Mouse (Mus musculus): ENCODE results near the gene Lzic. TPM values are rescaled to one million over a fixed set of nuclear protein-coding genes. Genes with fewer than 3 reads are reported as not detected.

Lzic gene
- polyA plus RNA-seq, 1 experiment from 2014 or later: 42.2 TPM

- no peaks in the 10 kb centered on the region for H3K27me3 ChIP-seq (replicated peaks; ENCODE audit: control insufficient read depth, insufficient read depth, low read length)
- peaks cover 12% of the 10 kb centered on the region for H3K4me1 ChIP-seq (ENCODE audit: control insufficient read depth, insufficient read depth, low read depth, low read length)
- ATAC-seq: no peak
- no peak overlapping the region for H3K27ac ChIP-seq (ENCODE audit: low read depth, low read length)
- no peaks in the 10 kb centered on the region for H3K36me3 ChIP-seq (ENCODE audit: control insufficient read depth, insufficient read depth, low read length)
- no peak overlapping the region for H3K4me3 ChIP-seq (ENCODE audit: low read length)
- H3K9ac ChIP-seq (ENCODE audit: low read depth, low read length): no peak overlapping the region
- WGBS: 85% methylated on average over 6 of the region's 6 CpGs
- H3K9me3 ChIP-seq (ENCODE audit: control insufficient read depth, low read length): no peaks in the 10 kb centered on the region
- no peak overlapping the region for H3K4me2 ChIP-seq (ENCODE audit: low read length)
Measured at GRCm38 (mm10) chr4:149529691-149530090, 44.7 kb downstream of the Lzic start.

- H3K9ac ChIP-seq (ENCODE audit: low read depth, low read length): no peak overlapping the region
- no peaks in the 10 kb centered on the region for H3K36me3 ChIP-seq (ENCODE audit: control insufficient read depth, insufficient read depth, low read length)
- H3K9me3 ChIP-seq (ENCODE audit: control insufficient read depth, low read length): no peaks in the 10 kb centered on the region
- no peaks in the 10 kb centered on the region for H3K4me1 ChIP-seq (ENCODE audit: control insufficient read depth, insufficient read depth, low read depth, low read length)
- no peak overlapping the region for H3K27ac ChIP-seq (ENCODE audit: low read depth, low read length)
- no peak for ATAC-seq
- no peaks in the 10 kb centered on the region for H3K27me3 ChIP-seq (replicated peaks; ENCODE audit: control insufficient read depth, insufficient read depth, low read length)
- H3K4me2 ChIP-seq (ENCODE audit: low read length): no peak overlapping the region
- WGBS: 91% methylated on average over 8 of the region's 8 CpGs
- H3K4me3 ChIP-seq (ENCODE audit: low read length): no peak overlapping the region
Measured at GRCm38 (mm10) chr4:149539441-149539840, 54.4 kb downstream of the Lzic start.

- WGBS: 64% methylated on average over 5 of the region's 5 CpGs
- no peak overlapping the region for H3K27ac ChIP-seq (ENCODE audit: low read depth, low read length)
Measured at GRCm38 (mm10) chr4:149541935-149542334, 56.9 kb downstream of the Lzic start.

GRCm38 (mm10) chr4:149542431-149542830, 57.4 kb downstream of the Lzic start:
- no peak for ATAC-seq
- no peak overlapping the region for H3K9ac ChIP-seq (ENCODE audit: low read depth, low read length)
- peaks cover 5% of the 10 kb centered on the region for H3K36me3 ChIP-seq (ENCODE audit: control insufficient read depth, insufficient read depth, low read length)
- no peaks in the 10 kb centered on the region for H3K27me3 ChIP-seq (replicated peaks; ENCODE audit: control insufficient read depth, insufficient read depth, low read length)
- H3K4me2 ChIP-seq (ENCODE audit: low read length): no peak overlapping the region
- H3K27ac ChIP-seq (ENCODE audit: low read depth, low read length): no peak overlapping the region
- H3K9me3 ChIP-seq (ENCODE audit: control insufficient read depth, low read length): no peaks in the 10 kb centered on the region
- WGBS: 76% methylated on average over 12 of the region's 12 CpGs
- H3K4me3 ChIP-seq (ENCODE audit: low read length): no peak overlapping the region
- H3K4me1 ChIP-seq (ENCODE audit: control insufficient read depth, insufficient read depth, low read depth, low read length): 0 out of 2 replicates have a peak, but pooled peaks cover 2% of the 10 kb centered on the region

More at GRCm38 (mm10) chr4:149541935-149542334, 56.9 kb downstream of the Lzic start:
- Histone ChIP-seq H3K36me3 (ENCODE audit: control insufficient read depth, insufficient read depth, low read length) (peaks cover 5% of the 10 kb centered on the region), H3K4me3 (ENCODE audit: low read length) (no peak overlapping the region), H3K4me2 (ENCODE audit: low read length) (no peak overlapping the region), H3K9ac (ENCODE audit: low read depth, low read length) (no peak overlapping the region), H3K27me3 (replicated peaks; ENCODE audit: control insufficient read depth, insufficient read depth, low read length) (no peaks in the 10 kb centered on the region), H3K4me1 (ENCODE audit: control insufficient read depth, insufficient read depth, low read depth, low read length) (0 out of 2 replicates have a peak, but pooled peaks cover 2% of the 10 kb centered on the region), H3K9me3 (ENCODE audit: control insufficient read depth, low read length) (no peaks in the 10 kb centered on the region)
- no peak for ATAC-seq

- Histone ChIP-seq H3K4me3 (ENCODE audit: low read length) (no peak overlapping the region), H3K27ac (ENCODE audit: low read depth, low read length) (no peak overlapping the region), H3K4me2 (ENCODE audit: low read length) (no peak overlapping the region), H3K27me3 (replicated peaks; ENCODE audit: control insufficient read depth, insufficient read depth, low read length) (no peaks in the 10 kb centered on the region), H3K9me3 (ENCODE audit: control insufficient read depth, low read length) (no peaks in the 10 kb centered on the region), H3K36me3 (ENCODE audit: control insufficient read depth, insufficient read depth, low read length) (peaks cover 5% of the 10 kb centered on the region), H3K4me1 (ENCODE audit: control insufficient read depth, insufficient read depth, low read depth, low read length) (0 out of 2 replicates have a peak, but pooled peaks cover 2% of the 10 kb centered on the region), H3K9ac (ENCODE audit: low read depth, low read length) (no peak overlapping the region)
- WGBS: 36% methylated on average over 10 of the region's 10 CpGs
- ATAC-seq: peak; percentile 43; the same call in 1 of the 2 replicates
Measured at GRCm38 (mm10) chr4:149542927-149543553, 58.0 kb downstream of the Lzic start.

GRCm38 (mm10) chr4:149544892-149545291, 59.9 kb downstream of the Lzic start:
- no peak overlapping the region for H3K4me2 ChIP-seq (ENCODE audit: low read length)
- H3K9ac ChIP-seq (ENCODE audit: low read depth, low read length): no peak overlapping the region
- H3K27ac ChIP-seq (ENCODE audit: low read depth, low read length): no peak overlapping the region
- no peak overlapping the region for H3K4me3 ChIP-seq (ENCODE audit: low read length)
- no peak for ATAC-seq
- H3K9me3 ChIP-seq (ENCODE audit: control insufficient read depth, low read length): no peaks in the 10 kb centered on the region
- 78% methylated on average over 8 of the region's 8 CpGs for WGBS
- H3K27me3 ChIP-seq (replicated peaks; ENCODE audit: control insufficient read depth, insufficient read depth, low read length): no peaks in the 10 kb centered on the region
- peaks cover 5% of the 10 kb centered on the region for H3K36me3 ChIP-seq (ENCODE audit: control insufficient read depth, insufficient read depth, low read length)
- 0 out of 2 replicates have a peak, but pooled peaks cover 2% of the 10 kb centered on the region for H3K4me1 ChIP-seq (ENCODE audit: control insufficient read depth, insufficient read depth, low read depth, low read length)

Small RNA genes lying within 50 kb of the gene (microRNA-seq; reads per million reads assigned to microRNA genes)
- 0.83 reads per million for gene Mir5616

Other genes with a start within 250 kb of the Lzic start
- 99.4 and 119 TPM in 2 replicates for gene Kif1b, start 177.5 kb upstream of the Lzic start, polyA plus RNA-seq (2015; fragmentation: Nextera tagmentation; extraction: Ambion mirVana)
- gene Ube4b, start 58.5 kb upstream of the Lzic start, polyA plus RNA-seq (2015; fragmentation: Nextera tagmentation; extraction: Ambion mirVana): 47.4 and 58.6 TPM in 2 replicates
- gene Rbp7, start 30.3 kb upstream of the Lzic start, polyA plus RNA-seq (2015; fragmentation: Nextera tagmentation; extraction: Ambion mirVana): not detected in 2 replicates
- gene Tmem274, start 7.9 kb upstream of the Lzic start, polyA plus RNA-seq (2015; fragmentation: Nextera tagmentation; extraction: Ambion mirVana): 0.45 TPM in 1 of 2 replicates, not detected in the other
- 7.7 and 9.1 TPM in 2 replicates for gene Nmnat1, start within 50 bp of the Lzic start, polyA plus RNA-seq (2015; fragmentation: Nextera tagmentation; extraction: Ambion mirVana)
- 98.6 and 106 TPM in 2 replicates for gene Ctnnbip1, start 33.0 kb downstream of the Lzic start, polyA plus RNA-seq (2015; fragmentation: Nextera tagmentation; extraction: Ambion mirVana)
- gene Clstn1, start 101.2 kb downstream of the Lzic start, polyA plus RNA-seq (2015; fragmentation: Nextera tagmentation; extraction: Ambion mirVana): 60.4 and 66.6 TPM in 2 replicates
- 13.1 and 16.3 TPM in 2 replicates for gene Pik3cd, start 217.3 kb downstream of the Lzic start, polyA plus RNA-seq (2015; fragmentation: Nextera tagmentation; extraction: Ambion mirVana)